Mouse (Mus musculus): ENCODE data around the gene Maml1.
A peak's percentile ranks its signal among the peaks of the same experiment; 100 is the strongest.

Maml1 gene

GRCm38 (mm10) chr11:50217811-50218210 is 74.3 kb downstream of the Maml1 start:
- no peak for DNase-seq

- no peak for DNase-seq
These were observed 75.3 kb downstream of the Maml1 start for GRCm38 (mm10) chr11:50216724-50217366.

- no peak for DNase-seq
These were observed 76.5 kb downstream of the Maml1 start for GRCm38 (mm10) chr11:50215633-50216032.

DNA sequence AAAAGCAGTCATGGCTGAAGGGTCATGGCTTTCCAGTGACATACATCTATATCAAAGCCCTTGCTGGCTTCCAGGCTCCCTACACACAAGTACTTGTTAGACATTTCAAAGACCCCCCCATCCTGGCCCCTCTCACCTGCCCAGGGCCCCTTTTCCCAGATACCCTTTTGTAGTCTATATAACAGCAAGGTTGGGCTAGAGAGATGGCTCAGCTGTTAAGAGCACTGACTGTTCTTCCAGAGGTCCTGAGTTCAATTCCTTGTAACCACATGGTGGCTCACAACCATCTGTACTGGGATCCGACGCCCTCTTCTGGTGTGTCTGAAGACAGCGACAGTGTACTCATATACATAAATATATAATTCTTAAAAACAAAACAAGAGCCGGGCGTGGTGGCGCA is 77.5 kb downstream of the Maml1 start:
- DNase-seq, result no peak

DNA sequence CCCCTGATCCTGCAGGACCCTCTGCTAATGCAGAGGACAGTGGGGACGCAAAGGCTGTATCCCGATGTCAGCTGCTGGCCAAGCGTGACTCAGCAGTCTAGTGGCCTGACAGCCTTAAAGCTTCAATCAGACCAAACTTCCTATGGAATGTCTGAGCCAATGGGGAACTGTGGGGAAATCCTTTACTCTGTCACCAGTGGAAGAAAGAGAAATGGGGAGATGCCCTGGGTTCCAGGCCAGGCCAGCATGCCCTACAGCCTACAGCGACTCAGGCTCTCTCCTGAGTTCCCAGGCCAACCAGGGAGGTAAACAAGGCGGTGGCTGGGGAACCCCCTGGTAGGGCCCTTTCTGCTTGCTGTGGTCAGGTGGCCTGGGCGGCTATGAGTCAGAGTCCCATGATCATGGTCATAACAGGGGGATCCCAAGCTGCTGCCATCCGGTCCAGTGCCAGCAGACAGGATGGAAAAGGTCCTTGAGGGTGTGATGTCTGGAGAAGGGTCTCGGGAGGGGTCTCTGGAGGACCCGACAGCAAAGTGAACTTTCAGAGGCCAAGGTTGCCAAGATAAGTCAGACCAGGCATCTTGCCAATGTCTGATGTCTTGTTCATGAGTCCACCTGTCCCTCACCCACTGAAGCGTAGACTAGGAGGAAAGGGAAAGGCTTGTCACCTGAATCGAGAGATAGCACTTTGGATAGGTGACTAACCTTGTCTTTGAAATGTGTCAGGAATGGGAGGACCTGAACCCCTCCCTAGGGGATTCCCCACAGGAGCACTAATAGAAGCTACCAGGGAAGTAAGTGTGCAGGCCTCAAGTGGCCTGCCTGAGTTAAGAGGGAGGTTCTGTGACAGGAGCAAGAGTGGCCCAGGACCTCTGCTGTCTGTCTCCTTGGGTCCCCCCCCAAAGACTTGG is 79.0 kb downstream of the Maml1 start:
- no peak for DNase-seq

- DNase-seq, result no peak
These were observed 79.9 kb downstream of the Maml1 start for GRCm38 (mm10) chr11:50212060-50212739.

- DNase-seq, result no peak
These were observed 80.6 kb downstream of the Maml1 start for GRCm38 (mm10) chr11:50211322-50212059.

DNA sequence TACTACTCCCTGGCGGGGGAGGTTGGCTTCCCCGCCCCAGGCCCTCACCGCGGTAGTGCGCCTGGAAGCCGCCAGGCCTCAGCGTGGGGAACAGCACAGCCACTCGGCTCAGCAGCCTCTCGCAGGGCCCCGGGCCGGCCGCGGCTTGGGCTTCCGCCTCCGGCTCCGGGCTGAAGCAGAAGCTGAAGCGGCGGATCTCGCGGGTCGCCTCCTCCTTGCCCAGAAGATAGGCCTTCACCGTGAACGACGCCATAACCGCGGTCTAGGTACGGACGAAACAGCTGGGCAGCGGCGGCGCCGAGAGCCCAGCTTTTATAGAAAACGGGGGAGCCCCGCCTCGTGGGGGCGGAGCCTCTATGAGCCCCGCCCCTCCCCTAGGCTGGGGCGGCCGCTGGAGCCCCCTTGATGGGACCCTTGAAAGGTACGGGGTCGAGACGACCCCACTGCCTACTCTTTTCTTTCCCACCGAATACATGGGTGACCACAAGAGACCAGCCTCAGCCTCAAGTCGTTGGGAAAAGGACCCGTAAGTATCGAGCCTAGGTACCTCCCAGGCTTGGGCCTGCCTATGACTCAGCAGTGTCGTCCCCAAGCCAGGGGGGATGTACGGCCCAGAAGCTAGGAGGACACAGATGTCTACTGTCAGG is 81.5 kb downstream of the Maml1 start, which contains the start of the genes Sqstm1 and Mgat4b:
TSS of gene Sqstm1 (minus strand) at position 323 of the 647 bp plus-strand sequence.
TSS of gene Mgat4b (plus strand) at position 386 of the 647 bp plus-strand sequence.
- peak; percentile 79 for DNase-seq

DNA sequence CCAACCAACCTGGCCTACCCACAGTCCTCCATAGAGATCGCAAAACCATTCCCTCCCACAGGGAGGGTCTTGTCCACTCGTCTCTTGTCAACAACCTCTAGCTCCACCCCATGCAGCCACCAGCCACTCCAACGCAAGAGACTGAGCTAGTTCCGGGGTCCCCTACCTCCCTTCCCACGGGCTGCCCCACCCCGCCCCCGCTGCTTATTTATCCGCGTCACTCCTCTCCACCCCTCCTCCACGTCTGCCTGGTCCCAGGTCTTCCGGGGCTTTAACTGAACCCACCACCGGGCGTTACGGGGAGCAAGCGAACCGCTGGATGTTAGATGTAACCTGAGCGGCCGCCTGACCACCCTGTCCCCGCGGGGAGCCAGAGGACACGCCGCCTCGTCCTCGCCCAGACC is 82.0 kb downstream of the Maml1 start:
- peak; percentile 87 for DNase-seq

DNA sequence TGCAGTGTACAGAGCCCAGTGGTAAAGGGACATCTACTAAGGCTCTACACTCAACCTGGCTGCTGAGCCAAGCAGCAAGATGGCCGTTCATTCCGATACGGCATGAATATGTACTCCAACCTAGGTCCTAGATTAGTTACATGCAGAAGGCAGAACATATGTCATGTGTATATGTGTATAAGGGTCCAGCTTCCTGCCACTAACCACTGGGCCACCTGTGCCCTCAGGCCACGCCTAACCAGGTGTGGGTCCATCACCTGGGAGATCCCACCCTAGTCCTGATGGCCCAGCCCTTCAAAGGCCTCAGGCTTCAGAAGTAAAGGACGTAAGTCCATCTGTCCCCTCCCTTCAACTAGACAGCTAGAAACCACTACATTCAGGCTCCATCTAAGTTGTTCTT is 84.1 kb downstream of the Maml1 start:
- no peak for DNase-seq

- no peak for DNase-seq
These were observed 84.8 kb downstream of the Maml1 start for GRCm38 (mm10) chr11:50207344-50207743.

DNA sequence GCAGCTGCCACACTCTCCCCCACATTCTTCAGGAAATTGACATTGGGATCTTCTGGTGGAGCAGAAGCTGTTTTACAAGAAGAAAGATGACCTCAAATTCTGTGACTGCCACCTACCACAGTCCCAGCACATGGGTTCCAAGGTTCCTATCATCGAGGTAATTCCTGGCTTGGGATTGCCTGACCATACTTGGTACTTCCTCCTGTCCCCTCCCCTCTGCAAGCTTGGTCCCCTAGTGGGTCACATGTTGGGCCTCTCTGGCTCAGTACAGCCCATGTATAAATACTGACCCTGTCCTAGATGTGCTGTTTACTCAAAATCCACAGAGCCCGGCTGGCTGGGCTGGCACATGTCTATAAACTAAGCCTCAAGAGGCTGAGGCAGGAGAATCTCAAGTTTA is 86.1 kb downstream of the Maml1 start:
- no peak for DNase-seq

All from right cerebral cortex, postnatal 14 days (tissue).